Mouse (Mus musculus): ENCODE data around the gene Zfhx3.

The Zfhx3 gene

GRCm38 (mm10) chr8:108908066-108908465, 965.6 kb downstream of the Zfhx3 start:
- in situ Hi-C loops (cut with MboI; ENCODE audit: low sequenced_read_pairs), result no loop called here

GRCm38 (mm10) chr8:108908540-108908939, 966.1 kb downstream of the Zfhx3 start:
- in situ Hi-C loops (cut with MboI; ENCODE audit: low sequenced_read_pairs), result no loop called here

- in situ Hi-C loops (cut with MboI; ENCODE audit: low sequenced_read_pairs), result no loop called here
Observed at GRCm38 (mm10) chr8:108909035-108909434, 966.6 kb downstream of the Zfhx3 start.

GRCm38 (mm10) chr8:108909455-108909854, 967.0 kb downstream of the Zfhx3 start:
- in situ Hi-C loops (cut with MboI; ENCODE audit: low sequenced_read_pairs), result no loop called here

GRCm38 (mm10) chr8:108910843-108911242, 968.4 kb downstream of the Zfhx3 start:
- in situ Hi-C loops (cut with MboI; ENCODE audit: low sequenced_read_pairs), result no loop called here

- in situ Hi-C loops (cut with MboI; ENCODE audit: low sequenced_read_pairs), result no loop called here
Observed at GRCm38 (mm10) chr8:108911511-108911910, 969.1 kb downstream of the Zfhx3 start.

- in situ Hi-C loops (cut with MboI; ENCODE audit: low sequenced_read_pairs), result no loop called here
Observed at GRCm38 (mm10) chr8:108912998-108913397, 970.6 kb downstream of the Zfhx3 start.

GRCm38 (mm10) chr8:108915425-108915824, 973.0 kb downstream of the Zfhx3 start:
- in situ Hi-C loops (cut with MboI; ENCODE audit: low sequenced_read_pairs), result no loop called here

GRCm38 (mm10) chr8:108915876-108916275, 973.4 kb downstream of the Zfhx3 start:
- in situ Hi-C loops (cut with MboI; ENCODE audit: low sequenced_read_pairs), result no loop called here

GRCm38 (mm10) chr8:108920151-108920550, 977.7 kb downstream of the Zfhx3 start:
- in situ Hi-C loops (cut with MboI; ENCODE audit: low sequenced_read_pairs), result no loop called here

- in situ Hi-C loops (cut with MboI; ENCODE audit: low sequenced_read_pairs), result no loop called here
Observed at GRCm38 (mm10) chr8:108923161-108923560, 980.7 kb downstream of the Zfhx3 start.

- in situ Hi-C loops (cut with MboI; ENCODE audit: low sequenced_read_pairs), result no loop called here
Observed at GRCm38 (mm10) chr8:108924526-108924925, 982.1 kb downstream of the Zfhx3 start.

GRCm38 (mm10) chr8:108926106-108926505, 983.7 kb downstream of the Zfhx3 start:
- in situ Hi-C loops (cut with MboI; ENCODE audit: low sequenced_read_pairs), result no loop called here

GRCm38 (mm10) chr8:108930635-108931034, 988.2 kb downstream of the Zfhx3 start:
- in situ Hi-C loops (cut with MboI; ENCODE audit: low sequenced_read_pairs), result no loop called here

GRCm38 (mm10) chr8:108931837-108932236, 989.4 kb downstream of the Zfhx3 start:
- in situ Hi-C loops (cut with MboI; ENCODE audit: low sequenced_read_pairs), result no loop called here

- in situ Hi-C loops (cut with MboI; ENCODE audit: low sequenced_read_pairs), result no loop called here
Observed at GRCm38 (mm10) chr8:108932729-108933128, 990.3 kb downstream of the Zfhx3 start.

- in situ Hi-C loops (cut with MboI; ENCODE audit: low sequenced_read_pairs), result no loop called here
Observed at GRCm38 (mm10) chr8:108935834-108936694, 993.6 kb downstream of the Zfhx3 start.

GRCm38 (mm10) chr8:108936695-108937448, 994.4 kb downstream of the Zfhx3 start:
- in situ Hi-C loops (cut with MboI; ENCODE audit: low sequenced_read_pairs), result no loop called here

- in situ Hi-C loops (cut with MboI; ENCODE audit: low sequenced_read_pairs), result no loop called here
Observed at GRCm38 (mm10) chr8:108937904-108938455, 995.5 kb downstream of the Zfhx3 start.

- in situ Hi-C loops (cut with MboI; ENCODE audit: low sequenced_read_pairs), result no loop called here
Observed at GRCm38 (mm10) chr8:108942686-108943085, 1000.2 kb downstream of the Zfhx3 start.

GRCm38 (mm10) chr8:108943132-108943531, 1000.7 kb downstream of the Zfhx3 start:
- in situ Hi-C loops (cut with MboI; ENCODE audit: low sequenced_read_pairs), result no loop called here

- in situ Hi-C loops (cut with MboI; ENCODE audit: low sequenced_read_pairs), result no loop called here
Observed at GRCm38 (mm10) chr8:108944312-108944711, 1001.9 kb downstream of the Zfhx3 start.
